Mouse (Mus musculus) layer of hippocampus, adult 2 months (tissue): ENCODE results near the gene Ano4. TPM values are rescaled to one million over a fixed set of nuclear protein-coding genes. Genes with fewer than 3 reads are reported as not detected.

Experiments used
- DNase-seq, 2 experiments: peaks; one replicate each; pipeline ENCODE4 v3.0.0; 2022; ENCODE audit warnings: low spot score in 2 of 2
- H3K27ac ChIP-seq: fragments of 200-600 bp; 2 replicates; pipeline ENCODE4 v1.8.1; 2022
- H3K4me3 ChIP-seq: fragments of 200-600 bp; 2 replicates; pipeline ENCODE4 v1.8.1; 2022; ENCODE audit warnings: mild to moderate bottlenecking
- CTCF ChIP-seq: fragments of 200-600 bp; conservative IDR thresholded peaks from 2 replicates; pipeline ENCODE4 v1.8.1; 2022; ENCODE audit warnings: antibody characterized with exemption, mild to moderate bottlenecking, moderate library complexity
- long read RNA-seq, 2 experiments: library from polyadenylated mRNA; stranded (forward); transcript quantifications; one replicate each; pipeline ENCODE4 v2.0.0; 2021; ENCODE audit warnings: borderline mapping rate in 2 of 2
- total RNA-seq, 2 experiments: library from RNA; stranded (reverse); gene quantifications; 2 replicates each; pipeline ENCODE4 v1.2.3; 2021

Gene Ano4
- total RNA-seq: 10 to 100 TPM; 17.5 to 19.7 TPM
- long read RNA-seq, experiment 1, partial matches to known transcripts: 0 of 4 reads
- long read RNA-seq, experiment 1, other reads (novel, unspliced or antisense): 2 of 4 reads
- long read RNA-seq, experiment 2, partial matches to known transcripts: 2 of 6 reads
- long read RNA-seq, experiment 2, other reads (novel, unspliced or antisense): 3 of 6 reads

DNA sequence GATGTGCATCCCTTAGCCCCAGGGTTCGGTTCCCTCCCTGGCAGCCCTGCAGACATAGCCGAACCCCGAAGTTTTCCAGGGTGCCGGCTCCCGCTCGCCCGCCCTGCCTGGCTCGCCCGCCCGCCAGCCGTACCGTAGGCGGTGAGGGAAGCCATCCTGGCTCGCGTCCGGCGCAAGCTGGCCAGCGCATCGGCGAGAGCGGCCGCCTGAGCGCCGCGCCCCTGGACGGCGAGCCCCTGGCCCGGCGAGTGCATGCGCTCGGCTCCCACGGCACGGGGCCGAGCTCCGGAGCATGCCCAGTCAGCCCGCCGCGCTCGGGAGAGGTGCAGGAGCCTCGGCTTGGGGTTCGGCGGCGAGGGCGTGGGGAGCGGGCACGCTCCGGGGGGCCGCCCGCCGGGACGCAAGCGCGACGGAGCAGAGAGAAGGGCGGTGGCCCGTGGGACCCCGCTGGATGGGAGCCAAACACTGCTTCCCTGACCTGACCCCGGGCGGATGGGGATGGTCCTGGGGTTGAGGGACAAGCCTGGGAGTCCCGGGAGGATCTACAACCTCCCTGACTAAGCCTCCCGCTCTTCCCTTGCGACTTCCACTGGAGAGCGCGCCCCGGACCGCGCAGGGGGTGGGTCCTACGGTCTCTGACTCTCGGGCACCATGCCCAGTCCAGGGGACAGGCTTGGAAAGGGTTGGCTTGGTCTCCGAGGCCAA lies at the start of gene Ano4:
Gene Ano4, minus strand, starts transcription at position 272 of the 705 bp plus-strand sequence.
- DNase-seq: peak in 1 of 2 experiments; percentile 24
- Histone ChIP-seq H3K4me3 (peak within 1 kb of the TSS; percentile 66), H3K27ac (peak within 1 kb of the TSS; percentile 71)
- no peak for TF ChIP-seq CTCF

GRCm38 (mm10) chr10:89392687-89393086 lies 48.1 kb upstream of the Ano4 start:
- Histone ChIP-seq H3K4me3 (no peak overlapping the region), H3K27ac (no peak overlapping the region)
- DNase-seq: no peak
- TF ChIP-seq CTCF: no peak

GRCm38 (mm10) chr10:89391571-89392163 lies 47.1 kb upstream of the Ano4 start:
- no peak overlapping the region for H3K27ac ChIP-seq
- DNase-seq: no peak
- no peak for TF ChIP-seq CTCF
- H3K4me3 ChIP-seq: no peak overlapping the region

DNA sequence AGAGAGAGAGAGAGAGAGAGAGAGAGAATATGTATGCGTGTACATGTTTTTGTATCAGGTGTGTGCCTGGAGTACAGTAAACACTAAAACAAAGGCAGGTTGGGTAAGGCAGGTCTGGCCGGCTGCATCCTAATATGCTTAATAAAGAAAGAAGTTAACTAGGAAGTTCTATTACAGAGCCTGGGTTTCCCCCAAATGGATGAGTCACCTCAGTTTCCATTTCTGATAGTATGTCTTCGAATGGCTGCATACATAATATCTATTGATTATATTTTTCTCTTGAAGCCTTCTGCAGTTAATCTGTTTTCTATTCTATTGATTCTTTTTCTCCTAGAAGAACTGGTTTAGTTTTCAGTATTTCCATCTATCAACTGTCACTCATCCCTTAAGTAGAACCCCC lies 41.9 kb upstream of the Ano4 start:
- DNase-seq: no peak
- H3K4me3 ChIP-seq: no peak overlapping the region
- TF ChIP-seq CTCF: no peak
- H3K27ac ChIP-seq: no peak overlapping the region

DNA sequence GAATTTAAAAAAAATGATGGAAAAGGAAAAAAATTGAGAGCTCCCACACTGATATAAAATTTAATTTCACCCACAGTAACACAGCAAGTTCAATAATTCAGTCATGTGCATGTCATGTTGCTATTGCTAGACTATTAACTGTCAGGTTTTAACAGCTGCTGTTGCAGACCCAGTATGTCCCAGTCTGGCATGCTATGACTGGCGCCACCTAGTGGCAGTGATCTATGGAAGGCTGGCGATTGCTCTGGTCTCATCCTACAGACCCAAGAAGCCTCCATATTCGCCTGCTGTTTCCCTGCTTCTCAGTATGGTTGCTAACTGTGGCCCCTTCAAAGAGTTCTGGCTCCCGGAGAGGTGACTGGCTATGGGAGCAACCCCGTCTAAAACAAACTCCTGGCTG lies 38.9 kb upstream of the Ano4 start:
- peak; percentile 95 for TF ChIP-seq CTCF
- peak; percentile 58 to 79 for DNase-seq
- no peak overlapping the region for H3K4me3 ChIP-seq
- no peak overlapping the region for H3K27ac ChIP-seq

- no peak for DNase-seq
- H3K27ac ChIP-seq: no peak overlapping the region
- TF ChIP-seq CTCF: no peak
- no peak overlapping the region for H3K4me3 ChIP-seq
Measured at GRCm38 (mm10) chr10:89377750-89378149, 33.2 kb upstream of the Ano4 start.

DNA sequence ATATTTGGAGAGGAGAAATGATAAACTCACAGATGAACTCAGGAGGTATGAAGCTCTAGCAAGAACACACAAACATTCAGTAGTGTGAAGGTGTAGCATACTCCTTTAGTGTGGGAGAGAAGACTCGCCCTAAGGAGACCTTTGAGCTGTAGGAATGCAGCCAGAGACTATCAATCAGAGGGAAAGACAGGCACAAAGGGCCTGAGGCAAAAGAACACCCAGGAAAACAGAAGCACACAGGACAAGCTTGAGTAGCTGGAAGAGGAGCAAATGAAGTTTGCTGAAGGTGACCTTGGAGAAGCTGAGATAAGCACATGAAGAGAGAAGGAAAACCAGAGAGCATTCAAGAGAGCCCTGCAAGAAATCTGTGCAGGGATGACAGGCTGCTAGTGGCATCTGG lies 25.5 kb upstream of the Ano4 start:
- no peak for TF ChIP-seq CTCF

DNA sequence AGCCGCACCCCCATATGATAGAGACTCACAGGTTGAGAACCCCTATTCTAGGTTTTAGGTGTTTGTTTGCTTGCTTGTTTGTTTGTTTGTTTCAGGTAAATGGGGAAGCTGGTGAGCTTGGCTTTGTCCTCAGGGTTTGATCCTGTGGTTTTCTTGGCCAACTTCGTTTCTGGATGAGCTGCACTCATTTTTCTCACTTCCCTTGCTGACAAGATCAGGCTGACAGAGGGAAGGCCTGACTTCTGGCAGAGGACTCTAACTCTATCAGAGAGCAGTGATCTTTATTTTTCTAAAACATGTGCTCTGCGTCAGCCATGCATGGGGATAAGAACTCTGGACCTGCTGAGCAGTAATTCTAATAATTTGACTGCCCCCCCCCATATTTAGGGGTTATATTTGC lies 14.4 kb upstream of the Ano4 start:
- H3K4me3 ChIP-seq: no peak overlapping the region
- TF ChIP-seq CTCF: no peak
- H3K27ac ChIP-seq: no peak overlapping the region
- DNase-seq: no peak

More for the DNA sequence above, 25.5 kb upstream of the Ano4 start:
- Histone ChIP-seq H3K4me3 (no peak overlapping the region), H3K27ac (peak overlapping the region; percentile 28; the same call in 1 of the 2 replicates)
- DNase-seq: no peak

DNA sequence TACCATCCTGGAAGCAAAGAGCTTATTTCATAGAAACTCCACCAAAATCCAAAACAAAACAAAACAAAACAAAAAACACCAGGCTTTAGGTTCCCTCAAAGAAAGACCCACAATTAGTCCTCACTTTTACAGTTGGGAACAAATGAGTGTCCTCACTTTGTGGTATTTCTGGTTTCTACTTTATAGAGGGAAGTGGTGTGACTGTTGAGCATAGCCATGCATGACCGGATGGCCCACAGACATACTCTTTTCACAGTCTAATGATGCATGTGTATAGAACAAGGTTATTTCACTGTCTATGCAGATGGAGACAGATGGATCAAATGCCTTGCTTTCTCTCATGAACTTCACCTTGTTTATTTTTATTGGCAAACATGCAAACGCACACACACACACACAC lies 10.1 kb upstream of the Ano4 start:
- no peak for TF ChIP-seq CTCF
- Histone ChIP-seq H3K4me3 (no peak overlapping the region), H3K27ac (no peak overlapping the region)
- no peak for DNase-seq

DNA sequence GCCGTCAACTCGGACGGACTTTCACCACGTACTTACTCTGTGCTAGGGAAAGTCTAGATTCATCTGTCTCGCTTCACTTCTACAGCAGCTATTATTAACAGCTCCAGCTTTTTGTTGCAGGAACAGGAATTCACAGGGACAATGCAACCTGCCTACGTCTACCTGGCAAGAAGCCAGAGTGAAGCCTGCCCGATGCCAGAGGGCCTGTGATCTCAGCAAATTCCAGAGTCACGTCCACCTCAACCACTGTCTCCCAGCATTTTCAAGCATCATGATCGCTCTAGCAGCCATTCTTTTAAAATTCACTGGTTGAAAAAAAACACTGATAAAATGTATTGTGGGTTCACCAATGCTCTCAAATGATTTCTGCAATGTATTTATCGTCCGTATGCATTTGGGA lies 6.9 kb upstream of the Ano4 start:
- H3K27ac ChIP-seq: no peak overlapping the region
- no peak for DNase-seq
- H3K4me3 ChIP-seq: no peak overlapping the region
- TF ChIP-seq CTCF: no peak

- H3K27ac ChIP-seq: no peak overlapping the region
- no peak for DNase-seq
- no peak for TF ChIP-seq CTCF
- no peak overlapping the region for H3K4me3 ChIP-seq
Measured at GRCm38 (mm10) chr10:89345606-89346005, 1.0 kb upstream of the Ano4 start.

DNA sequence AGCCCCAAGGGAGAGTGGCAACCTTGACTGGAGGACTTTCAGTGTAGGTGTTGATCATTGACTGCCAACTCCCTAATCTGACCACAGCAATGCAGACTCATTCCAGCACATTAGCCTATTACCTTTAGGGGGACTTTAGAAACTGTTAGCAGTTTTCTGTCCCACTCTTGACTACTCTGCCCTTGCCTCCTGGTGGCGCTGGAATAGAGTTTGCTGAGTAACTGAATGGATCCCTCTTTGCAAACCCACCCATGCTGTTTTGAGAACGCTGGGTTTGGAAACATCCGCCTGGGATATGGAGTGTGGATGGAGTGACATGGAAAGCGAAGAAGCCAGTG lies 603 bp upstream of the Ano4 start:
- Histone ChIP-seq H3K4me3 (peak overlapping the region; percentile 66), H3K27ac (peak overlapping the region; percentile 71; the same call in 1 of the 2 replicates)
- no peak for DNase-seq
- TF ChIP-seq CTCF: peak; percentile 54

- TF ChIP-seq CTCF: no peak
- DNase-seq: no peak
- peak overlapping the region; percentile 71 for H3K27ac ChIP-seq
- H3K4me3 ChIP-seq: peak overlapping the region; percentile 66
Measured at GRCm38 (mm10) chr10:89344132-89344490, 451 bp downstream of the Ano4 start.

DNA sequence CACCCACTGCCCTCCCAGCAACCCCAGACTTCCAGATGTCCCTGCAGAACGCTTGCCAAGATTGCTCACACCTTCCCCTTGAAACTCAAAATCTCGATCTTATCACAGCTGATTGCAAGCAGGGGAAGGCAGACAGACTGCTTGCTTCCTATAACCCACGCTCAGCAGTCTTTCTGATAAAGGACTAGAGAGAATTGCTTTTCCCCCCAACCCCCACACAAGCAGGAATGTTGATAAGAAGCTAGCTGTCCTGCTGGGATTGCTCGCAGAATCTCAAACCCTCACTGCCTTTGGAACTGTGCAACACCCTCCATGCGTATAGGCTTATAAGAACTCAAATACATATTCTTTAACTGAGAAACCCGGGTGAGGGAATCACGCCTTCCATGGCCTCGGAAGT lies 846 bp downstream of the Ano4 start:
- no peak for DNase-seq
- Histone ChIP-seq H3K4me3 (peak overlapping the region; percentile 66; the same call in 1 of the 2 replicates), H3K27ac (no peak overlapping the region)
- TF ChIP-seq CTCF: no peak
